Mouse (Mus musculus): ENCODE measurements around the gene Klf3. TPM values are rescaled to one million over a fixed set of nuclear protein-coding genes. Genes with fewer than 3 reads are reported as not detected.

The Klf3 gene
- total RNA-seq, 2 experiments from 2014 or later, result 55.0 to 55.2 TPM

DNA sequence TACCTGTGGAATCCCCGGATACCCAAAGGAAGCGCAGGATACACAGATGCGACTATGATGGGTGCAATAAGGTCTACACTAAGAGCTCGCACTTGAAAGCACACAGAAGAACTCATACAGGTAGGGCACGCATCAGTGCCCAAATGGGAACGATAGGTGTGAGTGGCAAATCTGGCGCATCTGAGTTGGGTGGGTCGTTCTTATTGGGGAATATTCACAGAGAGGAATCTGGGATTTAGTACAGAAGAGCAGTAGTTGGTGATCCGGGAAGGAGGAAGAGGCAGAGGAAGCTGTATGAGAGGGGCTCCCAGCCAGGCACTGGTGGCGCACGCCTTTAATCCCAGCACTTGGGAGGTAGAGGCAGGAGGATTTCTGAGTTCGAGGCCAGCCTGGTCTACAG, 24.0 kb downstream of the Klf3 start:
- DNase-seq (ENCODE audit: low spot score in 2 of 2), result no peak
- no peak overlapping the region for H3K4me3 ChIP-seq
- H3K27ac ChIP-seq, result no peak overlapping the region
- TF ChIP-seq CTCF (conservative IDR thresholded peaks at IDR 0.05), result no peak

GRCm38 (mm10) chr5:64828314-64828713, 25.1 kb downstream of the Klf3 start:
- no peak for TF ChIP-seq CTCF (conservative IDR thresholded peaks at IDR 0.05)
- H3K4me3 ChIP-seq, result no peak overlapping the region
- DNase-seq (ENCODE audit: low spot score in 2 of 2), result no peak
- H3K27ac ChIP-seq, result no peak overlapping the region

DNA sequence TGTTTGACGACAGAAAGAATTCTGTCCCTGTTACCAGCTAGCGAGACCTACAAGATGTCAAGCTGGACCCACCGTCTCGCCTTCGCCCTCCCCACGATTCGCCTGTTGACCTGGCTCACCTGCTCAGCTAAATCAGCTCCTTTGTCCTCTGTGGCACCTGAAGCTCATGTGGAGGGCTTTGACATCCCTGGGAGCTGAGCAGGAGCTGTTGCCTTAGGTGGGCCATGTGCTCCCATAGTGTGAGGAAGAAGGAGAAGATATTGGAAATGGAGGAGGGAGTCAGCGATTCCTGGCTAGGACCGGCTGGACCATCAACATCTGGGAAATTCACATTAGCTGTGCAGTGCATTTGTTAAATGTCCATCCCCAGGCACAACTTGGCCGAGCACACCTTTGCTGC, 26.4 kb downstream of the Klf3 start:
- DNase-seq (ENCODE audit: low spot score in 2 of 2), result no peak
- Histone ChIP-seq H3K27ac (no peak overlapping the region), H3K4me3 (no peak overlapping the region)
- no peak for TF ChIP-seq CTCF (conservative IDR thresholded peaks at IDR 0.05)

DNA sequence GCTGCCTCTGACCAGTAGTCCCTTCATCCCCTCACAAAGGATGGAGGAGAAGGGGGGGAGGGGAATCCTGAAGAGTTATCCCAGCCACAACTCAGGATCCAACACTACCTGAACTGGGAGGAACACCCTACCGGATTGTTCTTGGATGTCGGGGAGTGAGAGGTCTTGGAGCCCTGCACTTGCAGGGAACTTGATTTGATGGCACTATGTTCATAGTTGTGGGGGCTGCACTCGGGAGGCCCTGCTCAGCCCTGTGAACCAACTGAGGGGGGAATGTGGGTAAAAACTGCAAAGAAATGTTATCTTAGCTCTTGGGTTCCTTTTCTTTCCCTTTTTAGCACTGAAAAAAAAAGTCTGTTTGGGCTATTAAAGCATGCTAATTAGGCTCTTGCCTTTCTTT, 27.6 kb downstream of the Klf3 start:
- DNase-seq (ENCODE audit: low spot score in 2 of 2), result no peak
- H3K27ac ChIP-seq, result no peak overlapping the region
- no peak for TF ChIP-seq CTCF (conservative IDR thresholded peaks at IDR 0.05)
- H3K4me3 ChIP-seq, result no peak overlapping the region

- Histone ChIP-seq H3K4me3 (no peak overlapping the region), H3K27ac (no peak overlapping the region)
- DNase-seq (ENCODE audit: low spot score in 2 of 2), result no peak
- TF ChIP-seq CTCF (conservative IDR thresholded peaks at IDR 0.05), result no peak
Measured at GRCm38 (mm10) chr5:64833410-64833809, 30.2 kb downstream of the Klf3 start.

- TF ChIP-seq CTCF (conservative IDR thresholded peaks at IDR 0.05), result no peak
- no peak for DNase-seq (ENCODE audit: low spot score in 2 of 2)
Measured at GRCm38 (mm10) chr5:64834213-64834612, 31.0 kb downstream of the Klf3 start.

GRCm38 (mm10) chr5:64835295-64835694, 32.1 kb downstream of the Klf3 start:
- Histone ChIP-seq H3K4me3 (no peak overlapping the region), H3K27ac (no peak overlapping the region)
- no peak for DNase-seq (ENCODE audit: low spot score in 2 of 2)
- TF ChIP-seq CTCF (conservative IDR thresholded peaks at IDR 0.05), result no peak

More at GRCm38 (mm10) chr5:64834213-64834612, 31.0 kb downstream of the Klf3 start:
- Histone ChIP-seq H3K27ac (no peak overlapping the region), H3K4me3 (no peak overlapping the region)

DNA sequence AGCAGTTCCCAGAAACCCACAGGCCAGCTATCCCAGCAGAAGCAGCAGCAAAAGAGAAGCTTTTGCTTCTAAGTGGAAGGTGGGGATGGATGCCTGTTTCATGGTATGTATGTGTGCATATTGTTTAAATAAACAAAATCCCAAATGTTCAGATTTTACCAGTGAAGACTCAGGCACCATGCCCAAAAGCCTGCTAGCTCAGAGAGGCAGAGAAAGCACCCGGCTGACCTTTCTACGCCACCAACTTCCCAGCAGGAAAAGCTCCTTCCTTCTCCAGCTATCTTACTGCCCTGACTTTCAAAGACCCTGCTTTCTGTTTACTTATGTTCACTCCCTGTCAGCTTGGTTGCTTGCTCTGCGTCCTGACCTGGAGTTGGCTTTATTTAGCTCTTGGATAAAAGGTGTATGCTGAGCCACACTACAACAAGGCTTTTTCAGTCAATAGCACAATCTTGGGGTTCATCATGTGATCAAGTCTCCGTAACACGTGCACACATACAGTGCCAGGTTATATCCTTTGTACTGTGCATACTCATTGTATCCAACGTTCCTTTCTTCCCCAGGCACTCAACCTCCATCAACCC, 35.9 kb downstream of the Klf3 start:
- TF ChIP-seq CTCF (conservative IDR thresholded peaks at IDR 0.05), result no peak
- DNase-seq (ENCODE audit: low spot score in 2 of 2), result no peak
- Histone ChIP-seq H3K4me3 (no peak overlapping the region), H3K27ac (no peak overlapping the region)

- Histone ChIP-seq H3K27ac (no peak overlapping the region), H3K4me3 (no peak overlapping the region)
- DNase-seq (ENCODE audit: low spot score in 2 of 2), result no peak
- TF ChIP-seq CTCF (conservative IDR thresholded peaks at IDR 0.05), result no peak
Measured at GRCm38 (mm10) chr5:64840087-64840486, 36.9 kb downstream of the Klf3 start.

DNA sequence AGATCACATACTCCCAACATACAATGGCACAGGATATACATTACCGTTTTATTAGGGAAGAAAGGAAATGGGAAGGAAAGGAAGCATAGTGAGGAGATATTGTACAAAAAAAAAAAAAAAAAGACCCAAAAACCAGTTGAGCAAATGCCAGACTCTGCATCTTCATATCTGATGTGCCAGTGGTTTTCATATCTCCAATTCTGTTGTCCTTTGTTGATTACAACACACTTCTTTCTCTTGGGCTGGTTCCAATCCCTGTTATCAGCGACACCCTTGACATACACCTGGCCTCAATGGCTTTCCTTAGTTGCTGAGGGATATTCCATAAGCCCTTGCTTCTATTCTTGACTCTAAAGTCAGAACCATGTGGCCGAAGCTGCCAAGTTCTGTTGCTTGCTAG, 41.4 kb downstream of the Klf3 start:
- no peak for TF ChIP-seq CTCF (conservative IDR thresholded peaks at IDR 0.05)
- no peak overlapping the region for H3K27ac ChIP-seq

GRCm38 (mm10) chr5:64847305-64847704, 44.1 kb downstream of the Klf3 start:
- H3K4me3 ChIP-seq, result no peak overlapping the region
- TF ChIP-seq CTCF (conservative IDR thresholded peaks at IDR 0.05), result no peak
- DNase-seq (ENCODE audit: low spot score in 2 of 2), result no peak
- no peak overlapping the region for H3K27ac ChIP-seq

More for the DNA sequence above, 41.4 kb downstream of the Klf3 start:
- DNase-seq (ENCODE audit: low spot score in 2 of 2), result no peak
- no peak overlapping the region for H3K4me3 ChIP-seq

DNA sequence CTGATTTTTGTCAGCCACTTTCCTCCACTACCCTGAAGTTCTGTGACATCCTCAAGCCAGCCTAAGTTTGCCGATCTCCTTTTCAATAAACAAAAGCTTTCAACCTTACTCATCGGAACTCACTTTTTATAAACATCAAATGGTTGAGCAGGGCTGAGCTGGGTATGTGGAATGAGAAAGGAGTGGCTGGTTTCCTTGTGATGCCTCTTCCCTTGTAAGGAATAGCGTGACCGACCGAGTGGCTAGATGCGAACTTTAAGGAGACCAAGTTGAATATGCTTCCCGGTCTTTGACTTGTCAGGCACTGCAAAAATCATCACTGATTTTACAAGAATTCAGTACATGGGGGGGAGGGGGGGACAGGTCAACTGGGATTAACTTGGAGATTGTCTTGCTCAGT, 46.7 kb downstream of the Klf3 start:
- no peak overlapping the region for H3K4me3 ChIP-seq
- no peak overlapping the region for H3K27ac ChIP-seq
- no peak for TF ChIP-seq CTCF (conservative IDR thresholded peaks at IDR 0.05)
- DNase-seq (ENCODE audit: low spot score in 2 of 2), result no peak

- no peak for TF ChIP-seq CTCF (conservative IDR thresholded peaks at IDR 0.05)
- H3K27ac ChIP-seq, result no peak overlapping the region
- no peak overlapping the region for H3K4me3 ChIP-seq
- DNase-seq (ENCODE audit: low spot score in 2 of 2), result no peak
Measured at GRCm38 (mm10) chr5:64852656-64853398, 49.6 kb downstream of the Klf3 start.

GRCm38 (mm10) chr5:64853421-64853820, 50.2 kb downstream of the Klf3 start:
- no peak overlapping the region for H3K27ac ChIP-seq
- TF ChIP-seq CTCF (conservative IDR thresholded peaks at IDR 0.05), result no peak
- no peak overlapping the region for H3K4me3 ChIP-seq
- DNase-seq (ENCODE audit: low spot score in 2 of 2), result no peak
